Mouse (Mus musculus) liver, embryonic 14.5 days (tissue): ENCODE results near the gene Nup93.

ENCODE experiments used
- CTCF ChIP-seq: IDR thresholded peaks from 2 replicates; pipeline ENCODE4 v1.5.1; 2016; ENCODE audit warnings: antibody characterized with exemption, low read depth, control low read depth
- EP300 ChIP-seq: IDR thresholded peaks from 2 replicates; pipeline ENCODE4 v1.6.1; 2016; ENCODE audit warnings: antibody characterized with exemption, low read depth

GRCm38 (mm10) chr8:94227381-94227939, 13.1 kb downstream of the Nup93 start:
- TF ChIP-seq EP300 = no peak
- no peak for TF ChIP-seq CTCF
